Mouse (Mus musculus): ENCODE measurements around the gene Cbx2. TPM values are rescaled to one million over a fixed set of nuclear protein-coding genes. Genes with fewer than 3 reads are reported as not detected.

Gene Cbx2
- polyA plus RNA-seq (2021; fragmentation: Nextera tagmentation) = 0.30 and 0.40 TPM in 2 replicates
- long read RNA-seq, experiment 1 = 0 reads
- long read RNA-seq, experiment 2, partial matches to known transcripts = 1 of 6 reads
- long read RNA-seq, experiment 2, other reads (novel, unspliced or antisense) = 2 of 6 reads

DNA sequence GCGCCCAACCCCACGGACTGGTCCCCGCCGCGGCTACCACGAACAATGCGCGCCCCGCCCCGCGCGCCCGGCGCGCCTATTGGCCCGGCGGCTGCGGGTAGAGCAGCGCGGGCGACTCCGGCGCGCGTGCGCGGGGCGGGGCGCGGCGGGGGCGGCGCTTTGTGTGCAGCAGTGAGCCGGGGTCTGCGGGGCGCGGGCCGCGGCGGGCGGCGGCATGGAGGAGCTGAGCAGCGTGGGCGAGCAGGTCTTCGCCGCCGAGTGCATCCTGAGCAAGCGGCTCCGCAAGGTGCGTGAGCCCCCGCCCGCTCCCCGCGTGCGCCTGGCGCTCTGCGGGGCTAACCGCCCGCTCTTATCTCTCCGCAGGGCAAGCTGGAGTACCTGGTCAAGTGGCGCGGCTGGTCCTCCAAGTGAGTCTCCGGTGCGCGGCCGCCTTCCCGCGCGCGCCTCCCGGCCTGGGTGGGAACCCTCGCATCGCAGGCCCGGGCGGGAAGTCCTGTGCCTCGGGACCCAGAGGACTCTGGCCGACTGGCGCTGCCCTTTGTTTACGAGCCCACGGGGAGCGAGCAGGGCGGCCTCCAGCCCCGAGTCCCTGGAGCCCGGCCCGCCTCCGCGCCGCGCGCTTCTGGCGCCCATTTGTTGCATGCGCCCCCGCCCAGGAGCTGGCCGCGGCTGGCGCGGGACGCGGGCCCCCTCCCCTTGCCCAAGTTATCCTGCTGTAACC, at the start of gene Cbx2:
Cbx2 (plus strand) TSS at position 68 of the 721 bp plus-strand sequence.

DNA sequence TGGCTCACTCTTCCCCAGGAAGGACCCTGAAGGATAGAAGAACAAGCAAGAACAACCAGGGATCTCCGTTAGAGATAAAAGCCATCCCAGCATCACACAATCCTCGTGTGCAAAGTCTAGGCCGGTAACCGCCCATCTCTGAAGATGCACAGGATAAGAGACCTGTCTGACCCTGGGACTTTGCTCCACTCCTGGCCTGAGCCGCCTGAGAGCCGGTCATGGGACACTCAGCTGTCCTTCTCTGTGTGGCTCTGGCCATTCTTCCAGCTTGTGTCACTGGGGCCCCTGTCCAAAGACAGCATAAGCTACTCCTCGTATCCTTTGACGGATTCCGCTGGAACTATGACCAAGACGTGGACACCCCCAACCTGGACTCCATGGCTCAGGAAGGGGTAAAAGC, 34.8 kb upstream of the Cbx2 start, which contains the start of gene Enpp7:
Enpp7 (plus strand) TSS at position 190 of the 400 bp plus-strand sequence.

DNA sequence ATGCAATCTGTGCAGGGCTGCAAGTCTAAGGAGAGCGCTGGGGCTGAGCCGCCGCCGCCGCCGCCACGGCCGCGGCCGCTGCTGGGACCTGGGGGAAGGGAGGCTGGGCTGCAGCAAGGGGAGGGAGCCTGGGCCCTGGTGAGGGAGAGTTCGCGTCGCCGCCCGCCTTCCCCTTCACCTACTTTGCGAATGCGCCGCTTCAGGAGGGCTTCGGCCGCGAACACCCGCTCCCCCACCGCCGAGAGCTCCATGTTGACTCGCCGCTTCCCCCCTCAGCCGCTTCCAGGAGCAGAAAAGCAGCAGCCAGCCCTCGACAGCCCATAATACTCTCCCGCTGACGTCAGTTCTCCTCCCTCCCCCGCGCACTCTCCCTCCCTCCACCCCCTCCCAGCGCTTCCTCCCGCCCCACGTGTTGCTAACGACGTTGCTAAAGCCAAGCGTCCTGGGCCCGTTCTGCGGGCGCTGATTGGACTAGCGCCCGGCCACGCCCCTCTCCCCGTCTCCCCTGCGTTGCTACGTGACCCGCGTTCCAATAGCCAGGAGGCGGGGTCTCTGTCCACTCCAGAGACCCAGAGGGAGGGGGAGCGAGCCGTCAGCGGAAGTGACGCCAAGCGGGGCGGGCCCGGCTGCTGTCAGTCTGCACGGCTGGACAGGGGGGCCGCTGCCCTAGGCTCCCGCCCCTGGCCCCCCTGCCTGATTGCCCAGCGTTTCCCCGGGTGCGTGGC, 18.0 kb downstream of the Cbx2 start, which contains the start of gene Cbx8:
Cbx8 (minus strand) TSS at position 370 of the 725 bp plus-strand sequence.

Other genes with a start within 250 kb of the Cbx2 start
- gene Rbfox3, start 111.4 kb upstream of the Cbx2 start, polyA plus RNA-seq (2021; fragmentation: Nextera tagmentation) = 186 and 187 TPM in 2 replicates
- not detected in 2 replicates for gene Enpp7, start 34.8 kb upstream of the Cbx2 start, polyA plus RNA-seq (2021; fragmentation: Nextera tagmentation)
- 8.1 and 8.7 TPM in 2 replicates for gene Cbx8, start 18.0 kb downstream of the Cbx2 start, polyA plus RNA-seq (2021; fragmentation: Nextera tagmentation)
- 3.8 and 4.5 TPM in 2 replicates for gene Cbx4, start 63.3 kb downstream of the Cbx2 start, polyA plus RNA-seq (2021; fragmentation: Nextera tagmentation)
- 6.9 and 8.0 TPM in 2 replicates for gene Tbc1d16, start 205.5 kb downstream of the Cbx2 start, polyA plus RNA-seq (2021; fragmentation: Nextera tagmentation)
- gene Ccdc40, start 205.6 kb downstream of the Cbx2 start, polyA plus RNA-seq (2021; fragmentation: Nextera tagmentation) = 0.84 and 1.2 TPM in 2 replicates
- gene Gaa, start 244.9 kb downstream of the Cbx2 start, polyA plus RNA-seq (2021; fragmentation: Nextera tagmentation) = 283 and 305 TPM in 2 replicates

Measured in layer of hippocampus, adult 6 months (tissue).